Mouse (Mus musculus) liver, embryonic 14.5 days (tissue): Measurements from ENCODE around the gene Olfr13.

ENCODE experiments used
- CTCF ChIP-seq: IDR thresholded peaks from 2 replicates; pipeline ENCODE4 v1.5.1; 2016; ENCODE audit warnings: antibody characterized with exemption, low read depth, control low read depth
- EP300 ChIP-seq: IDR thresholded peaks from 2 replicates; pipeline ENCODE4 v1.6.1; 2016; ENCODE audit warnings: antibody characterized with exemption, low read depth

GRCm38 (mm10) chr6:43167246-43167645 is 4.7 kb upstream of the Olfr13 start:
- no peak for TF ChIP-seq CTCF
- TF ChIP-seq EP300, result no peak
